Mouse (Mus musculus): ENCODE measurements around the gene Ahctf1.

The Ahctf1 gene

DNA sequence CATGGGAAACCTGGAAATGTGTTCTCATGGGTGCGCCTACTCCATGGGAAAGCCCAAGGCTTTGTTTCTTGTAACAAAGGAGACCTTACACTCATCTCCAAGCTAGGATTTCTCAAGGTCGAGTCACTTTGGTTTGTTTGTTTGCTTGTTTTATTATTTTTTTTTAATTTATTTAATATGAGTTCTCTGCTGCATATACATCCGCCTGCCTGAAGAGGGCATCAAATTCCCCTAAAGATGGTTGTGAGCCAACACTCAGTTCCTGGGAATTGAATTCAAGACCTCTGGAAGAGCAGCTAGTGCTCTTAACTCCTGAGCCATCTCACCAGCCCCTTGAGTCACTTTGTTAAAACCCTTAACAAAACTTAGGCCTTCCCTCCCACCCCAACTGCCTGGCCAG lies 90.1 kb downstream of the Ahctf1 start:
- DNase-seq (ENCODE audit: low spot score) = no peak

DNA sequence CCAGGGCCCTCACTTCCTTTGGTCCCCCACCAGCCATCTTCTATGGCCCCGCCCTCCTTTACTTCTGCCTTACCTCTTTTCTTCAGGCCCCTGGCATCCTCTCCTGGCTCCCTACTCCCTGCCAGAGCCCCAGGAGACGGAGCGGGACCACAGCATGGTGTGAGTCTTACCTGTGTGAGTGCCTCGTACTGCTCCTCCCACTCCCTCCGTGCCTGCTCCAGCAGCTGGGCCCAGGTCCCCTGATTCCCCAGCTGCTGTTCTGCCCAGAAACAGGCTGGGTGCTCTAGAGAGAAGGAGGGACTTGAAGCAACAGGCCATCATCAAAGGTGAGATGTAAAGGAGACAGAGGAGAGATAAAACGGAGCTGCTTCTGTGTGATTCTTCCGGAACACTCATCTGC lies 90.8 kb downstream of the Ahctf1 start:
- no peak for DNase-seq (ENCODE audit: low spot score)

DNA sequence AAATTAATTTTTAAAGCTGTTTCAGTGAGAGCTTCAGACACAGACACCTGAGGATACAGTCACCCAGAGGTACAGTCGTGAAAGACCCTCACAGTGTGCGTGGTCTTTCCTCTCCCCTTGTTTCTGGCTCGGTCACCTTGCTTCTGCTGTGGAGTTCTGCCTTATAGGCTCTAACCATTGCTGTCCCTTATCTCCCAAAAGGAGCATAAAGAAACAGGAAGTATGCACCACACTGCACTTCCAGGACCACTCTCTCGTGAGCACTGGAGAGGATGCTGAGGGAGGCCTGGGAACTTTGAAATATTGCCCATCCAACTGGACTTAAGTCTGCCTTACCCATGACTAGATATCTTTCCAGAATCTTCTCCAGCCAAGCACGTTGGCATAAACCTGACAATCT lies 92.7 kb downstream of the Ahctf1 start:
- DNase-seq (ENCODE audit: low spot score) = no peak

DNA sequence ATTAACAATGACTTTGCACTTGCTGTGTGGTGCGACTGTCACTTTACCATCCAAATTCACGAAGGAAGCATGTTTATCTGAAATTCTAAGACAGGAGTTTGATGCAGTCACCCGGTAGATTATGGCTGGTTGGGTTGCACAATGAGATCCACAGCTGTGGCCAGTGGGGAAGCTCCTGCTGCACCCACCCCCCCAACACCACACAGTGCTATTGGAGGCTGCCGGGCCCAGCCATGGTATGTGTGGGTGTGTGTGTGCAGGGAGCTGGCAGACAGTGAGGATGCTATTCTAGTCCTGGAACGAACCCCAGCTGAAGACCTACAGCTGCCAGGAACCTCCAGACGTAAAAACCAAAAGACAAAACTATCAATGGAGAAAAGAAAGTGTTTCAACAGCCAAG lies 94.1 kb downstream of the Ahctf1 start:
- DNase-seq (ENCODE audit: low spot score) = no peak

DNA sequence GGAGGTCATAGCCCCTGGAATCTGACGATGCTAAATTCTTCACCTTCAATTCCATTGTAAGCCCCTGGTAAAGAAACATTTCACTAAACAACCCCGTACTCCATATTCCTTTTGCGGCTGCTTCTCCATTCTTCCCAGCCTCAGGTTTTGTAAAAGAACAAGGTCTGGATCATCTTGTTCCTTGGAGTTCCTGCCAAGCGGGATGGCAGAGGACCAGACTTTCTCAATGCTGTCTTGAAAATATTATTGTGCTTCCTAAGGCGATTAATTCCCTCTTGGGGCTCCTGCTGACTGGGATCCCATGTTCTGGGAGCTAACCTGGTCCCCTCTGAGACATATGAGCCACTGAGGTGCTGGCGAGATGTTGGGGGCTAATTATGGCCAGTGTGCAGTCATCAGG lies 98.3 kb downstream of the Ahctf1 start:
- DNase-seq (ENCODE audit: low spot score) = no peak

DNA sequence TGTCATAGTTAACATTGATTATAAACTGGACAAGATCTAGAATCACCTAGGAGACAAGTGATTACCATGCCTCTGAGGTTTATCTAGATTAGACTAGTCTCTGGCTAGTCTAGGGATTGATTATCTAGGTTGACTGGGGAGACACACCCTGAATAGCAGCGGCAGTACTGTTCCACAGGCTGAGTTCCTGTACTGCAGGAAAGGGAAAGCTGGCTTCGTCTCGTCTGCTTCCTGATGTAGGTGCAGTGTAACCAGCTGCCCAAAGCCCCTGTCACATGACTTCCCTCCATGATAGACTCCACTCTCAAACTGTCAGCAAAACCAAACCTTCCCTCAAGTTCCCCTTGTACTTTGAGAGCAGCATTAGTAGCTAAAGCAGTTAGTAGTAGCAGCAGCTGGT lies 99.3 kb downstream of the Ahctf1 start:
- DNase-seq (ENCODE audit: low spot score) = no peak

Measured in MN1 (cell line).